Mouse (Mus musculus) kidney, postnatal 0 days (tissue): ENCODE measurements around the gene Snrnp25. TPM values are rescaled to one million over a fixed set of nuclear protein-coding genes. Genes with fewer than 3 reads are reported as not detected.

Experiments used
- ATAC-seq: fragments of 200-750 bp; cut with Nextera tagmentation; replicated peaks from 2 replicates; pipeline ENCODE4 v1.8.0; 2017; ENCODE audit warnings: low read depth, moderate number of reproducible peaks, moderate TSS enrichment, moderate library complexity; ENCODE audit not compliant: low FRiP score
- DNase-seq: peaks from one replicate; pipeline ENCODE4 v3.0.0-alpha.2; 2016; ENCODE audit warnings: low spot score
- H3K27ac ChIP-seq: fragments of 300-500 bp; sonication (generic); 2 replicates; pipeline ENCODE4 v1.5.1; 2014; ENCODE audit warnings: mild to moderate bottlenecking
- H3K27me3 ChIP-seq: fragments of 300-500 bp; sonication (generic); 2 replicates; pipeline ENCODE4 v1.6.1; 2014; ENCODE audit warnings: low read length, mixed read lengths; ENCODE audit not compliant: insufficient read depth
- H3K36me3 ChIP-seq: fragments of 300-500 bp; sonication (generic); 2 replicates; pipeline ENCODE4 v1.6.1; 2014; ENCODE audit warnings: low read length, mixed read lengths; ENCODE audit not compliant: insufficient read depth
- H3K4me1 ChIP-seq: fragments of 300-500 bp; sonication (generic); replicated peaks from 2 replicates; pipeline ENCODE4 v1.6.1; 2014; ENCODE audit warnings: antibody characterized with exemption, low read length, mixed read lengths; ENCODE audit not compliant: insufficient read depth
- H3K4me2 ChIP-seq: fragments of 300-500 bp; sonication (generic); 2 replicates; pipeline ENCODE4 v1.6.1; 2014; ENCODE audit warnings: mild to moderate bottlenecking, low read length, moderate library complexity, mixed read lengths
- H3K4me3 ChIP-seq: fragments of 300-500 bp; sonication (generic); replicated peaks from 2 replicates; pipeline ENCODE4 v1.5.1; 2014; ENCODE audit warnings: low read depth, low read length
- H3K9ac ChIP-seq: fragments of 300-500 bp; sonication (generic); 2 replicates; pipeline ENCODE4 v1.6.1; 2014; ENCODE audit warnings: low read depth, low read length
- H3K9me3 ChIP-seq: fragments of 300-500 bp; sonication (generic); replicated peaks from 2 replicates; pipeline ENCODE4 v1.6.1; 2016; ENCODE audit warnings: low read length, inconsistent platforms, mixed read lengths
- CTCF ChIP-seq: IDR thresholded peaks from 2 replicates; pipeline ENCODE4 v1.5.1; 2016; ENCODE audit warnings: antibody characterized with exemption, low read depth, mild to moderate bottlenecking, moderate library complexity
- WGBS: fragments of 180-500 bp; shearing (Covaris S2); extraction: QIAGEN DNeasy Blood & Tissue Kit; methylation state at CpG from one replicate; pipeline ENCODE4 v1.1.7; 2014; 5-methylcytosine and 5-hydroxymethylcytosine counted together
- polyA plus RNA-seq: library from polyadenylated mRNA; unstranded; fragments of >200 nt; fragmentation: Nextera tagmentation; extraction: Ambion mirVana; gene quantifications from 2 replicates; pipeline ENCODE4 v1.2.1, GENCODE M21; 2015

The Snrnp25 gene
- polyA plus RNA-seq, 1 experiment from 2014 or later: 49.5 TPM

DNA sequence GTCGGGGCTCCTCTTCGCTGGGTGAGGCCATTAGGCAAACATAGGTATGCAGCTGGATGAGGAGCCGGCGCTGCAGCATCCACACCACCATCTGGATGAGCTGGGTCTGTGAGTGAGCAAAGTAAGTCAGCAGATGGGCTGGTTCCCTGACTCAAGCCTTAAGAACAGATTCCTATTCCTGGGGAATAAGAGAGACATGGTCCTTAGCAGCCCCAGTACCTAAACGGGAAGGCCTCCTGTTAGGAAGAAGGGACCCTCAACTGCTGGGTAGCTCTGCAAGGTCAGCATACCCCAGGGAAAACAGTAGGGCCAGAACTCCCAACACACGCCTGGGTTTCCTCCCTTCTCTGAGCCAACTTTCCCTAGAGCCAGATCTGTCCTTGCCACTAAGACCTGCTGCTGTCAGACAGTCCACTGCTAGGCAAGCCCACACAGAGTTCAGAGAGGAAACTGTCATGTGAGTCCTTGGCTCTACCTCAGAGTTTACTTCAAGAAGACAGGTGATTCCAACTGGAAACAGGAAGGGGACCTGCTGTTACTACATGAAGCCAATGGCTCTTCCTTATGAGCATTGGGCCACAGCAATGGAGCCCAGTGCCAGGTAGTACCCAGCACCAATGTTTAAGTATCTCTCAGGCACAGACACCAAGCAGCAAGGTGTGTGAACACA, 29.7 kb downstream of the Snrnp25 start:
- Histone ChIP-seq H3K4me2 (no peak overlapping the region), H3K9ac (no peak overlapping the region), H3K4me1 (0 out of 2 replicates have a peak, but pooled peaks cover 3% of the 10 kb centered on the region), H3K27me3 (no peaks in the 10 kb centered on the region), H3K9me3 (no peaks in the 10 kb centered on the region), H3K27ac (no peak overlapping the region), H3K36me3 (peaks cover 50% of the 10 kb centered on the region), H3K4me3 (no peak overlapping the region)
- TF ChIP-seq CTCF: no peak
- ATAC-seq (no peak), DNase-seq (no peak)
- WGBS: 83% methylated on average over 6 of the region's 6 CpGs

DNA sequence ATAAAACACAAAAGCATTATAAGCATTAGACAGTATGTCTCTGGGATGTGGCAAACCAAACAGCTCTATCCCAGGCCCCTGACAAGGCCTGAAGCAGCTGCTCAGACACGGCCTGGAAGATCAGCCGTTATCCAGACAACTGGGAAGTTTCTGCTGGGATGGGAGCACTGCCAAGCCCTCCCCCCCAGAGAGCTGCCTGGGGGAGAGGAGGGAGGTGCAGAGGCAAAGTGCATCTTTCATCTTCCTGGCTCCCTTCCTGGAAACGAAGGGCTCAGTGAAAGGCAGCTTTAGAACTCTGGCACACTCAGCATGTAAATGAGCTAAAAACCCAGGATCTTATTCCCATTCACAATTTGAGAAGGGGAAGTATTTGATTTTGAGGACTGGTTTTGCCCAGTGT, 30.4 kb downstream of the Snrnp25 start:
- Histone ChIP-seq H3K27ac (no peak overlapping the region), H3K36me3 (peaks cover 52% of the 10 kb centered on the region), H3K27me3 (no peaks in the 10 kb centered on the region), H3K9ac (no peak overlapping the region), H3K4me3 (no peak overlapping the region), H3K4me1 (0 out of 2 replicates have a peak, but pooled peaks cover 3% of the 10 kb centered on the region), H3K4me2 (no peak overlapping the region), H3K9me3 (no peaks in the 10 kb centered on the region)
- 45% methylated on average over 3 of the region's 3 CpGs for WGBS
- no peak for TF ChIP-seq CTCF
- peak; percentile 81 for DNase-seq
- no peak for ATAC-seq

DNA sequence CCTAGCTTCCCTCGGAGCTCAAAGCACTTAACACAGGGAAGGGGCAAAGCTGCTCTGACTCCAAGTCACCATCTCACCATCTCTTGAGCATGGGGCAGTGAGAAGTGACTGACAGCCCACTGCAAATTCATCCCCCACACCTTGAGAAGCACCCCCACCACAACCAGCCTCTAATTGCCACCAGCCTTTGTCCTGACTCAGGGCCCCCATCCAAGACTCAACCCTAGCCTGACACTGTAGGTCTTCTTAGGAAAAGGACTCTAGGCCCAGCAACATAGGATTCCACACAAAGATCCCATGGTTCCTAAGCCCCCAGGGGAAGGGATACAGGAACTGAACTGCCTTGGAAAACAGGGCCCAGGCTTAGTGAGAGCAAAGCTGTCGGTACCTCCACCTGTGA, 30.9 kb downstream of the Snrnp25 start:
- H3K9me3 ChIP-seq: no peaks in the 10 kb centered on the region
- DNase-seq (no peak), ATAC-seq (no peak)
- no peak overlapping the region for H3K27ac ChIP-seq
- peaks cover 53% of the 10 kb centered on the region for H3K36me3 ChIP-seq
- no peaks in the 10 kb centered on the region for H3K27me3 ChIP-seq
- no peak overlapping the region for H3K4me3 ChIP-seq
- no peak overlapping the region for H3K4me2 ChIP-seq
- 69% methylated on average over 2 of the region's 2 CpGs for WGBS
- H3K4me1 ChIP-seq: 0 out of 2 replicates have a peak, but pooled peaks cover 3% of the 10 kb centered on the region
- no peak overlapping the region for H3K9ac ChIP-seq
- TF ChIP-seq CTCF: no peak

DNA sequence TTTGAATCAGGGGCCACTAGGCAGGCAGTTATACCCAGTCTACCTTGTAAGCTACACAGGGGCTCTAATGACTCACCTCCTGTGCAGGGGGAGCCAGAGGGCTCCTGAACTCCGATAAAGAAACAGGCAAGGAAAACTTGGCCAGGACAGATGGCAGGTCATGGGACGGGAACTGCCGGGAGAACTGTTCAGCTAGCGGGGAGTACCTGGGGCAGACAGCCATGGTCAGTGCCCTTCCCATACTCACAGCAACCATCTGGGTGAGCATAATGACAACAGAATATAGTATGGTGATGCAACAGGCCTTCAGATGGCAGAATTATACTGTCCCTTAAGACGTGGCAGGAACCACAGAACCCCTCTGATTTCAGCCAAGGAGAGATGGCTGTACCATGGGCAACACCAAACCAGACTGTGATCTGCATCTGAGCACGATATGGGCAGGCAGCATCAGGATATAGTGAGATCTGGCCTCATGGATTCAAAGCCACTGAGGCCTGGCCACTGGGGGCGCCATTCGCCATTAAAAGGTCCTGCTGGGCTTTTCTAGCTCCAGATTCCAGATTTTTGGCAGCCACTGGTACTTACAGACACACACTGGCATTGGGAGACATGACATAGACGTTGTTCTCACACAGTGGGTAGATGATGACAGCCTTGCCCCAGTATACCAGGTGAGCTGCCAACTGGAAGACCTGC, 31.6 kb downstream of the Snrnp25 start:
- no peaks in the 10 kb centered on the region for H3K27me3 ChIP-seq
- peaks cover 46% of the 10 kb centered on the region for H3K36me3 ChIP-seq
- DNase-seq (peak; percentile 76), ATAC-seq (no peak)
- 60% methylated on average over 9 of the region's 9 CpGs for WGBS
- H3K9ac ChIP-seq: no peak overlapping the region
- H3K4me2 ChIP-seq: no peak overlapping the region
- H3K4me3 ChIP-seq: no peak overlapping the region
- H3K27ac ChIP-seq: no peak overlapping the region
- TF ChIP-seq CTCF: peak; percentile 81
- 0 out of 2 replicates have a peak, but pooled peaks cover 3% of the 10 kb centered on the region for H3K4me1 ChIP-seq
- no peaks in the 10 kb centered on the region for H3K9me3 ChIP-seq

DNA sequence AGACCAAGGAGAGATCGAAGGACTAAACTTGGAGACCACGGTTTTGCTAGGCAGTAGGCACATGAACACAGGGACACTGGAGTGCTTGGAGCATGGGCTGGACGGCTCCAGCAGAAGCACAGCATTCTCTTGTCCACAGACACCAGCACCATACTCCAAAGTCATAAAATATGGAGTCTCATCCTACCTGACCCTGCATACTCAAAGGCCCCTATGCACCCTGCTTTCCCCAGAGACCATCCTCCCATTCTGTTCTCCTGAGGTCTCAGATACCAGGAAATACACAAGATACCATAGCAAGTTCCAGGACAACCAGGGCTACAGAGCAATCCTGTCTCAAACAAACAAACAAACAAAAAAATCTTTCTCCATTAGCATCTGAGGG, 32.2 kb downstream of the Snrnp25 start:
- Histone ChIP-seq H3K27ac (no peak overlapping the region), H3K27me3 (no peaks in the 10 kb centered on the region), H3K4me2 (no peak overlapping the region), H3K4me3 (no peak overlapping the region), H3K4me1 (0 out of 2 replicates have a peak, but pooled peaks cover 3% of the 10 kb centered on the region), H3K9ac (no peak overlapping the region), H3K36me3 (peaks cover 41% of the 10 kb centered on the region), H3K9me3 (no peaks in the 10 kb centered on the region)
- WGBS: 94% methylated on average over 3 of the region's 3 CpGs
- no peak for TF ChIP-seq CTCF
- ATAC-seq: no peak
- DNase-seq: no peak

DNA sequence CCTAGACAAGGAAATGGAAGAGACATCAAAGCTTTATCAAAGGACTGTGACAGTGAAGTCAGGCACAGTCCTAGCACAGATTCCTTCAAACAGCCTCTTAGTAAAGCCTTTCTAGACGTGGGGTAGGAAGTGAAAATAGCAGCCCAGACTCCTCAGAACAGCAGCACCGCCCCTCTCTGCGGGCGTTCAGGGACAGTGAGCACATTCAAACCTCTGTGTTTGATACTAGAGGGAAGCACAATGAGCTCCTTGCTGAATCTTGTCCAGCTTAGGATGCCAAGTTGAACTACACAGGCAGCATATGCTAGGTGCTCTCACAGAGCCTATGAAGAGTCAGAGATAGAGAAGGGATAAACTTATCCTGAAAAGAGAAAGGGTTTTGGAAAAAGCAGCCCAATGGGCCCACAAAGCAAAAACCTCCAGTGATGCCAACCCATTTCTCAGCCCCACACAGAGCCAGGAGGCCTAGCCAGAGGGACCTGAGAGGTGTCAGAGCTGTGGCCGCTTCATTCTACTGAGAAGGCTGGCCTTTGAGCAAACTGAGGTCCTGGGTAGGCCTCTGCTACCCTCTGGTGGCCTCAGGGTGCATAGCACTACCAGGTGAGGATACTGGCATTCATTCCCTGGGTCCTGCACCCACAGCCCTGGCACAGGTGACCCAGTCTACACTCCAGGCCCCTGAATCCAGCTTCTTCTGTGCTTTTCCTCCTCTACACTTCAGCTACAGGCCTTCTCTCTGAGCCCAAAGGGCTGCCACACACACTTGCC, 33.1 kb downstream of the Snrnp25 start:
- no peak overlapping the region for H3K9ac ChIP-seq
- H3K4me2 ChIP-seq: no peak overlapping the region
- no peak overlapping the region for H3K27ac ChIP-seq
- H3K9me3 ChIP-seq: no peaks in the 10 kb centered on the region
- no peak for ATAC-seq
- peaks cover 4% of the 10 kb centered on the region; the same call in 1 of the 2 replicates for H3K4me1 ChIP-seq
- peaks cover 39% of the 10 kb centered on the region for H3K36me3 ChIP-seq
- TF ChIP-seq CTCF: peak; percentile 97
- 56% methylated on average over 5 of the region's 5 CpGs for WGBS
- peak; percentile 81 for DNase-seq
- no peak overlapping the region for H3K4me3 ChIP-seq
- H3K27me3 ChIP-seq: no peaks in the 10 kb centered on the region
